Mouse (Mus musculus) hindbrain, embryonic 16.5 days (tissue): ENCODE measurements around the gene Epyc. TPM values are rescaled to one million over a fixed set of nuclear protein-coding genes. Genes with fewer than 3 reads are reported as not detected.

Experiments used
- ATAC-seq: fragments of 200-750 bp; cut with Nextera tagmentation; 2 replicates; pipeline ENCODE4 v1.8.0; 2017; ENCODE audit warnings: moderate TSS enrichment, moderate library complexity
- H3K27ac ChIP-seq: fragments of 300-500 bp; sonication (generic); 2 replicates; pipeline ENCODE4 v1.5.1; 2014; ENCODE audit warnings: low read depth, mild to moderate bottlenecking, control low read depth, low read length, moderate library complexity
- H3K27me3 ChIP-seq: fragments of 300-500 bp; sonication (generic); replicated peaks from 2 replicates; pipeline ENCODE4 v1.6.1; 2014; ENCODE audit warnings: low read length; ENCODE audit not compliant: control insufficient read depth, insufficient read depth
- H3K36me3 ChIP-seq: fragments of 300-500 bp; sonication (generic); 2 replicates; pipeline ENCODE4 v1.6.1; 2014; ENCODE audit warnings: mild to moderate bottlenecking, low read length, moderate library complexity, mixed read lengths; ENCODE audit not compliant: control insufficient read depth, insufficient read depth
- H3K4me1 ChIP-seq: fragments of 300-500 bp; sonication (generic); 2 replicates; pipeline ENCODE4 v1.6.1; 2014; ENCODE audit warnings: low read depth, low read length; ENCODE audit not compliant: control insufficient read depth, insufficient read depth
- H3K4me2 ChIP-seq: fragments of 300-500 bp; sonication (generic); 2 replicates; pipeline ENCODE4 v1.6.1; 2014; ENCODE audit warnings: mild to moderate bottlenecking, low read length, control low read depth, moderate library complexity
- H3K4me3 ChIP-seq: fragments of 300-500 bp; sonication (generic); 2 replicates; pipeline ENCODE4 v1.5.1; 2014; ENCODE audit warnings: mild to moderate bottlenecking, low read length, control low read depth, moderate library complexity
- H3K9ac ChIP-seq: fragments of 300-500 bp; sonication (generic); 2 replicates; pipeline ENCODE4 v1.6.1; 2014; ENCODE audit warnings: low read depth, mild to moderate bottlenecking, control low read depth, low read length, moderate library complexity
- H3K9me3 ChIP-seq: fragments of 300-500 bp; sonication (generic); 2 replicates; pipeline ENCODE4 v1.6.1; 2014; ENCODE audit warnings: mild to moderate bottlenecking, low read length, moderate library complexity; ENCODE audit not compliant: control insufficient read depth
- WGBS: fragments of 180-500 bp; shearing (Covaris S2); extraction: QIAGEN DNeasy Blood & Tissue Kit; methylation state at CpG from one replicate; pipeline ENCODE4 v1.1.7; 2014; 5-methylcytosine and 5-hydroxymethylcytosine counted together
- polyA plus RNA-seq: library from polyadenylated mRNA; unstranded; fragments of >200 nt; fragmentation: Nextera tagmentation; extraction: Ambion mirVana; gene quantifications from 2 replicates; pipeline ENCODE4 v1.2.1, GENCODE M21; 2015

The Epyc gene
- polyA plus RNA-seq, 1 experiment from 2014 or later = 0.21 TPM

DNA sequence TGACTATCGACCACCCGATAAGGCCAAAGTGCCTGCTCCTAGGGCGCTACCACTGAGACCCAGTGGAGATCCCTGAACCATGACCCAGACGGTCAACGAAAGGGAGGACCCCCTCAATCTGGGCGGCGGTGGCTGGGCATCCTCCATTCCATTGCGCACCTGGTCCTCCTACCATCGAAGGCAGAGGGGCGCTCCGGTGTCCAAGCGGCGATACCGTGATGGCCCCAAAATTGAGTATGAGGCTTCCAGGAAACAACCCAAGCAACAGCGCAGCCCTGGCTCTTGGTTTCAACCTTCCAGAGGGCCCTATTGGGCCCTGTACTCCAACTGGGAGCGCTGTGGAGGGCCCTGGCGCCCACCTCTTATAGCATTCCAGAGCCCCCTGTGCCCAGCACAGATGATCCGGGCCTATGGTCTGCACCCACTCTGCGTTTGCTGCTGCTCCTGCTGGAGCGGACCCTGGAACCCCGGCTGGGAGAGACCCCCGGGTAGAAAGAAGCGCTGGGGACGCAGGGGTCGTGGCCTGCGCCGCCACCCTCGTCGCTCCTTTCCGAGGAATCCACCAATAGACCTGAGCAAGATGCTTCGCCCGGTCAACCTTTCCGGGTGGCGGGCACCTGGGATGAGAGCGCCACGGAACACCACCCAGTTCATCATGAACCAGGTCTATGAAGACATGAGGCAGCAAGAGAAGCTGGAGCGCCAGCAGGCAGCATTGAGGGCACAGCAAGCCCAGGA is 49.7 kb downstream of the Epyc start:
- Histone ChIP-seq H3K27me3 (no peaks in the 10 kb centered on the region), H3K9me3 (0 out of 2 replicates have a peak, but pooled peaks cover 2% of the 10 kb centered on the region), H3K4me1 (no peaks in the 10 kb centered on the region), H3K4me2 (no peak overlapping the region), H3K27ac (no peak overlapping the region), H3K9ac (no peak overlapping the region), H3K4me3 (no peak overlapping the region), H3K36me3 (no peaks in the 10 kb centered on the region)
- 92% methylated on average over 37 of the region's 37 CpGs for WGBS
- ATAC-seq = no peak

DNA sequence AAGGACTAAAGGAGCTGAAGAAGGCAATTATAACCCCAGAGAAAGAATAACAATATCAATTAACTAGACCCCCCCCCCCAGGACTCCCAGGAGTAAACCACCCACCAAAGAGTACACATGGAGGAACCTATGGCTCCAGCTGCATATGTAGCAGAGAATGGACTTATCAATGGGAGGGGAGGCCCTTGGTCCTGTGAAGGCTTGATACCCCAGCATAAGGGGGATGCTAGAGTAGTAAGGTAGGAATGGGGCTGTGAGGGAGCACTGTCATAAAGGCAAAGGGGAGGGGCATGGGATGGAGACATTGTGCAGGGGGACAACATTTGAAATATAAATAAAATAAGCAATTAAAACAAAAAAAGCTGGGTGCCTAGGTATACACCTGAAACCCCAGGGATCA is 58.5 kb downstream of the Epyc start:
- H3K27ac ChIP-seq = no peak overlapping the region
- no peak for ATAC-seq
- H3K4me3 ChIP-seq = no peak overlapping the region
- no peaks in the 10 kb centered on the region for H3K27me3 ChIP-seq
- H3K4me2 ChIP-seq = no peak overlapping the region
- no peaks in the 10 kb centered on the region for H3K9me3 ChIP-seq
- no peaks in the 10 kb centered on the region for H3K36me3 ChIP-seq
- no peak overlapping the region for H3K9ac ChIP-seq
- H3K4me1 ChIP-seq = no peaks in the 10 kb centered on the region

DNA sequence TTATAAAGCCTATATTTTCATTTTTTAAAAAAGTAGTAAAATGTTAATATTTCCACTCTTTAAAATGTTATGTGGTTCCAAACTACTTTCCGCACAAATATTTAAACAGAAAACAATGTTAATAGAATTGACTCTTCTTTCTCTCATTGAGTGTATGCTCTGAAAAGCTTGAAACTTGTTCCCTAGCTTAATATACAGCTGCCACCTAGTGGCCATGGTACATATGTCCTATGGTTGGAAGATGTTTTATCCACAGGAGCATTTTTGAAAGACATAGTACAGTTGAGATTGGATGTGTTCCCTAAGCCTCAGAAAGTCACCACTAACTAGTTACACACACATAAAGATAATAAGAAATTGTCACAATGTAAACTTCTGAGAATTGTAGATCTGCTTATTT is 60.7 kb downstream of the Epyc start:
- Histone ChIP-seq H3K4me2 (no peak overlapping the region), H3K4me3 (no peak overlapping the region), H3K4me1 (no peaks in the 10 kb centered on the region), H3K36me3 (no peaks in the 10 kb centered on the region), H3K9me3 (no peaks in the 10 kb centered on the region), H3K27ac (no peak overlapping the region), H3K27me3 (no peaks in the 10 kb centered on the region), H3K9ac (no peak overlapping the region)
- 40% methylated on average over 1 of the region's 1 CpGs for WGBS
- no peak for ATAC-seq

DNA sequence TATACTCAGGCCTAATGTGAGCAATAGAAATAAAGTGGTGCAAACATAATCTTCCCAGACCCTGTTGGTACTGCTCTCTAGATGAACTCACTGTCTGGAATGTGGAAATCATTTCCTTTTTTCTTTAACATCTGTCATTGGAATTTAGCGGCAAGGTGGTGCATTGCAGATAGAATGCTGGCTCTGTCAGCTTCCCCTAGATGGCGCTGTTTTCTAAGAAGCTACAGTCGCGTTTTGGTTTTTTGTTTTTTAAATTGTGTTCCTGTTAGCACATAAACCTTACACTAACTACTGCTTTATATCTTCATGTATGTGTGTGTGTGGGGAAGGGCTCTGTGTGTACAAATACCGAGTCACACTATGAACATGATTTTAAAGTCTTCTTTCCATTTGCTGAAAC is 68.8 kb downstream of the Epyc start:
- Histone ChIP-seq H3K27ac (no peak overlapping the region), H3K36me3 (no peaks in the 10 kb centered on the region), H3K4me1 (no peaks in the 10 kb centered on the region), H3K4me2 (no peak overlapping the region), H3K9me3 (no peaks in the 10 kb centered on the region), H3K27me3 (no peaks in the 10 kb centered on the region), H3K4me3 (no peak overlapping the region), H3K9ac (no peak overlapping the region)
- 7% methylated on average over 5 of the region's 5 CpGs for WGBS
- ATAC-seq = 0 out of 2 replicates have a peak, but pooled peaks have one; percentile 58

DNA sequence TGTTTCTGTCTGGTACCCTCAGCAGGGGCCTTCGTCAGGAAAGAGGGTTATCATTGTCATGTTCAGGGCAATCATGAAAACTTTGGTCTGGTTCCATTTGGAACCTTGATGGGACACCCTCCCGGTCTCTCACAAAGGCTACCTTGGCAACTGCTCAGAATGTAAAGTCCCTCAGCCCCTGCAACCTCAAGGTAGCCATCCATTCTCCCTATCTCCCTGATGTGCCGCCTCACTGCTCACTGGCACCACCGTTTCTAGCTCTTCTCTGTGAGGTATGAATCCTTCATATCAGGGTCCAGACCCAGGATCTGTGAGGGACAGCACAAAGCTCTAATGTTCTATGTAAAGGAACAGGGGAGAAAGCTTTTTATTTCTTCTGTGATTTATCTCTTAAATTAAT is 70.7 kb downstream of the Epyc start:
- no peaks in the 10 kb centered on the region for H3K9me3 ChIP-seq
- WGBS = 46% methylated on average over 4 of the region's 4 CpGs
- no peak for ATAC-seq
- no peaks in the 10 kb centered on the region for H3K36me3 ChIP-seq
- H3K9ac ChIP-seq = no peak overlapping the region
- H3K27ac ChIP-seq = no peak overlapping the region
- no peak overlapping the region for H3K4me2 ChIP-seq
- H3K27me3 ChIP-seq = no peaks in the 10 kb centered on the region
- no peaks in the 10 kb centered on the region for H3K4me1 ChIP-seq
- H3K4me3 ChIP-seq = no peak overlapping the region

DNA sequence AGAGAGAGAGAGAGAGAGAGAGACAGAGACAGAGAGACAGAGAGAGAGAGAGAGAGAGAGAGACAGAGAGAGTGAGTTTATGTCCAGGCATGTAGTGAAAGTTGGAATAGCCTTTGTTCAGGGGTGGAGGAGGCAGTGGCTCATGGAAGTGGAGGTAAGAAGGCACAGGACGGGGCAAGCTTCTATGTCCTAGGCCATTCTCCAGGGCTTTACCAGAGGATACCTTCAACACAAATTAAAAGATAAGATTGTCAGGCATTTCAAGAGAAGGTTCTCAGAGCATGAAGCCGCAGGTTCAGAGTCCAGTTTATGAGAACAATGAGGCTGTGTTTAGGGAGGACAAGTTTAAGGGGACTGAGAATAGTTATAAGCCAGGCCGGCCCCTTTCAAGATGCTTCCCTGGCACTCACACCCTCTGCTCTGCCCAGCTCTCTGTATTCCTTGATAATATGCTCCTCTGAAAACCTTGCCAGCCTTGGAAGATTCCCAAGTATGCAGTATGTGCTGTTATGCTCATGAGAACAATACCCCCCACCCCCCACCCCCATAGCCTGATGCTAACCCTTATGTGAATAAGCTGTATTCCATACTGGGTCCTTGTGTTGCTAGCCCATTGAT is 71.5 kb downstream of the Epyc start:
- H3K27me3 ChIP-seq = no peaks in the 10 kb centered on the region
- no peak overlapping the region for H3K27ac ChIP-seq
- H3K9ac ChIP-seq = no peak overlapping the region
- no peaks in the 10 kb centered on the region for H3K9me3 ChIP-seq
- no peaks in the 10 kb centered on the region for H3K36me3 ChIP-seq
- H3K4me3 ChIP-seq = no peak overlapping the region
- peak; percentile 24; the same call in 1 of the 2 replicates for ATAC-seq
- H3K4me2 ChIP-seq = no peak overlapping the region
- H3K4me1 ChIP-seq = no peaks in the 10 kb centered on the region
- 81% methylated on average over 3 of the region's 3 CpGs for WGBS

DNA sequence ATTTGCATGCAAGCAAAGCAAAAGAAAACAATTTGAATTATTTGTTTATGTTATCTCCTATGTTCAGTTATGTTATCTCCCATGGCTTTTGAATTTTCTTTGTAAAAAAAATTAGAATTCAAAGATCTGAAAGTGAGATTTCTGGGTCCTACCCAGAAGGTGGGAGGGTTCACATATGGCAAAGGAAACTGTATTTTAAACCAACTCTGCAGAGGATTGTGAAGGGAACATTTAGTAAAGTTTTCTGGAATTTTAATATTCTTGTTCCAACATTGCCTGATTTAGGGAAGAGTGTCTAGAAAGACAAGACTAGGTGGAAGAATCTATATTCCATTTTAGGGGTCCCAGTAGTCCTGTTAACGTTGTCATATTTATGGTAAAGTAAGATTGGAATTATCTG is 73.4 kb downstream of the Epyc start:
- no peaks in the 10 kb centered on the region for H3K36me3 ChIP-seq
- no peak overlapping the region for H3K9ac ChIP-seq
- no peak overlapping the region for H3K4me3 ChIP-seq
- H3K27me3 ChIP-seq = no peaks in the 10 kb centered on the region
- no peak for ATAC-seq
- no peaks in the 10 kb centered on the region for H3K4me1 ChIP-seq
- H3K27ac ChIP-seq = no peak overlapping the region
- no peak overlapping the region for H3K4me2 ChIP-seq
- H3K9me3 ChIP-seq = no peaks in the 10 kb centered on the region
- 82% methylated on average over 1 of the region's 1 CpGs for WGBS

DNA sequence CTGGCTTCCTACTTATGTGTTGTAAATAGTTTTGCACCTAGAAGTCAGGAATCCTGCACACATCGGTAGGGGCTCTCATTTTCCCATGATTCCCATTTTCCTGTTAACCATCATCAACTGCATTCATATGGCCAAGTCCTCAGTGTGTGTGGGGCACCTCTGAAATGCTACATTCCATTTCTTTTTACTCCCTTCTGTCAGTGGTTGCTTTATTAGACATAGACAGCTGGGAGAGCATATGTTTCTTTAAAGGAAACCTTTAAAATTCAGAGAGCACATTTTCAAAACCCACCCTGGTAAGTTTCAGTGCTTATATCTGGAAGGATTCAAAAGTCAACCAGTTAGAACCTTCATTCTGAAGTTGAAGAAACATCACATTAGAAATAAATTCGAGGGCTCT is 74.2 kb downstream of the Epyc start:
- 79% methylated on average over 2 of the region's 2 CpGs for WGBS
- no peak overlapping the region for H3K4me2 ChIP-seq
- H3K9ac ChIP-seq = no peak overlapping the region
- H3K4me1 ChIP-seq = no peaks in the 10 kb centered on the region
- H3K36me3 ChIP-seq = no peaks in the 10 kb centered on the region
- no peak for ATAC-seq
- H3K4me3 ChIP-seq = no peak overlapping the region
- H3K27ac ChIP-seq = no peak overlapping the region
- no peaks in the 10 kb centered on the region for H3K9me3 ChIP-seq
- H3K27me3 ChIP-seq = no peaks in the 10 kb centered on the region

DNA sequence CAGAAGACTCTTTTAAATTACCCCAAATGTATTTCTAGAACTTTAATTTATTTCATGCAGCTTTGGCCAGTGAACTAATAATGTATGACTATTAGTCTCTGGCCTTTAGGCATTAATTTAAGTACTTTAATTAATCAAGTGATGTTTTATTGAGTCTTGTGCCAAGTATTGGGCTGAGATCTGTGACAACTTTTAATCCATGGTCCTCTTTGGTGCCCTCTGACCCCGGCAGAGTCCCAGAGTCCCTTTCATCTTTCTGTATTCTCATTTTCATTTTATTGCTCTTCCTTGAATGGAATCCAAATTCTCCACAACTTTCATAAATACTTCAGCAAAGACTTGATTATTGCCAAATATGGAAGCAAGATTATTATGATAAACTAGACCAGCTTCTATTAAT is 76.8 kb downstream of the Epyc start:
- Histone ChIP-seq H3K4me1 (no peaks in the 10 kb centered on the region), H3K9me3 (no peaks in the 10 kb centered on the region), H3K27me3 (no peaks in the 10 kb centered on the region), H3K36me3 (no peaks in the 10 kb centered on the region), H3K4me3 (no peak overlapping the region), H3K9ac (no peak overlapping the region), H3K27ac (no peak overlapping the region), H3K4me2 (no peak overlapping the region)
- ATAC-seq = no peak
- 97% methylated on average over 1 of the region's 1 CpGs for WGBS
